Mouse (Mus musculus) midbrain, embryonic 10.5 days (tissue): ENCODE measurements around the gene Brat1. TPM values are rescaled to one million over a fixed set of nuclear protein-coding genes. Genes with fewer than 3 reads are reported as not detected.

Experiments used
- DNase-seq: peaks from one replicate; pipeline ENCODE4 v3.0.0-alpha.2; 2017; ENCODE audit warnings: low spot score
- H3K27ac ChIP-seq: fragments of 300-500 bp; sonication (generic); replicated peaks from 2 replicates; pipeline ENCODE4 v1.5.1; 2016; ENCODE audit warnings: mild to moderate bottlenecking
- H3K27me3 ChIP-seq: fragments of 300-500 bp; sonication (generic); 2 replicates; pipeline ENCODE4 v1.6.1; 2016; ENCODE audit warnings: low read depth, mild to moderate bottlenecking; ENCODE audit not compliant: poor library complexity, severe bottlenecking
- H3K36me3 ChIP-seq: fragments of 300-500 bp; sonication (generic); 2 replicates; pipeline ENCODE4 v1.6.1; 2016; ENCODE audit warnings: mild to moderate bottlenecking, moderate library complexity
- H3K4me1 ChIP-seq: fragments of 300-500 bp; sonication (generic); 2 replicates; pipeline ENCODE4 v1.6.1; 2016
- H3K4me3 ChIP-seq: fragments of 300-500 bp; sonication (generic); 2 replicates; pipeline ENCODE4 v1.5.1; 2016; ENCODE audit warnings: mild to moderate bottlenecking, moderate library complexity
- H3K9me3 ChIP-seq: fragments of 300-500 bp; sonication (generic); replicated peaks from 2 replicates; pipeline ENCODE4 v1.6.1; 2016; ENCODE audit warnings: mild to moderate bottlenecking
- WGBS: fragments of 180-500 bp; shearing (Covaris S2); methylation state at CpG from one replicate; pipeline ENCODE4 v1.1.7; 2016; 5-methylcytosine and 5-hydroxymethylcytosine counted together
- polyA plus RNA-seq: library from polyadenylated mRNA; unstranded; fragments of >200 nt; fragmentation: Nextera tagmentation; extraction: Ambion mirVana; gene quantifications from 2 replicates; pipeline ENCODE4 v1.2.1, GENCODE M21; 2016

Brat1 gene
- polyA plus RNA-seq, 1 experiment from 2014 or later = 22.3 TPM

DNA sequence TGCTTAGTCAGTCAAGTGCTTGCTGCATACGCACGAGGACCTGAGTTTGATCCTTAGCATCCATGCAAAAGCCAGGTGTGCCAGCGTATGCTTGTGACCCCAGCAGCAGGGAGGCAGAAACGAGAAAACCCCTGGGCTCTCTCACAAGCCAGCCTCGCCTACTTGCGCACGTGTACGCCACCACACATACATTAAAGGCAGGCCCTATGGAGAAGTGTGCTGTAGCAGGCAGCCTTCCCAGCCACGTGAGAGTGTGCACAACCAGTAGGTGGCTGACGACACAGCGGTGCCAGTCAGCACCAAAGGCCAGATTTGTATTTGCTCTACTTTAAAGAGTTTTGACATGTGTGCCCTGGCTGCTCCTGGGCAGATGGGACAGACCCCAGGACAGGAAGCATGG is 29.2 kb upstream of the Brat1 start:
- no peaks in the 10 kb centered on the region for H3K9me3 ChIP-seq
- no peaks in the 10 kb centered on the region for H3K4me1 ChIP-seq

DNA sequence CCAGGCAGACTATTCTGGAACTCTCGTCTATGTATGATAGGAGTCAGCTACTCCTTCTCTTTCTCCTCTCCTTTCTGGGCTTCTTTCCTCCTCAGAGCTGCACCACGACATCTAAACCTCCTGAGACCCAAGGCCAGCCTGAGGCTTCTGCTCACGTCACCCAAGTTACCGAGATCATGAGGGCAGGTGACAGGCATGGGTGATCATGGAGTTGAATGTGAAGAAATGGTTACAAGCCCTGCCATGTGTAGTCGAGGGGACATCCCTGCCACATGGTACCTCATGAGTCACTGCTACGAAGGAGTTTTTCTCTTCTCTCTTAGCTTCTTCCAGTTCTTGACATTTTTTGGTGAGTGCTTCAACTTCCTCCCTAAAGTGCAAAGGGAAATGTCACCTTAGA is 27.7 kb upstream of the Brat1 start:
- 91% methylated on average over 6 of the region's 6 CpGs for WGBS
- Histone ChIP-seq H3K36me3 (peaks cover 92% of the 10 kb centered on the region), H3K4me1 (no peaks in the 10 kb centered on the region), H3K27me3 (no peaks in the 10 kb centered on the region), H3K4me3 (no peak overlapping the region), H3K9me3 (no peaks in the 10 kb centered on the region), H3K27ac (no peak overlapping the region)
- DNase-seq = no peak

More for the DNA sequence above, 29.2 kb upstream of the Brat1 start:
- peaks cover 93% of the 10 kb centered on the region for H3K36me3 ChIP-seq
- 88% methylated on average over 11 of the region's 11 CpGs for WGBS
- H3K27me3 ChIP-seq = no peaks in the 10 kb centered on the region
- H3K4me3 ChIP-seq = no peak overlapping the region
- no peak overlapping the region for H3K27ac ChIP-seq
- no peak for DNase-seq

DNA sequence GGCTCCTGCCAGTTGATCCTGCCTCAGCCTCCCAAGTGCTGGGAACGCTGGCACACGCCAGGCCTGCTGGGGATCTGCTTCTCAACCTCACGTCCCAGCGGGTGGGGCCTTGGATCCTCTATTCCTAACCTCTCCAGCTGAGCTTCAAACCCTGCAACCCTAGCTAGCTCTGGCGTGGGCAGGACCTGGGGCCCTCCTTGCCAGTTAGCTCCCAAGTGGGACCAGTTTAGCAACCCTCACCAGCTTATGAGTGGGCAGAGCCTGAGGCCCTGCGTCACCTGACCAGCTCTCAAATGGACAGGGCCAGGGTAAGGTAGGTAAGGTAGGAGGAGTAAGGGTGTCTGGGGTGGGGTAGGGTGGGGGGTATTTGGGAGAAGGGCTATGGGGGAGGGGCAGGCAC is 24.8 kb upstream of the Brat1 start:
- H3K27me3 ChIP-seq = no peaks in the 10 kb centered on the region
- 88% methylated on average over 6 of the region's 6 CpGs for WGBS
- peaks cover 84% of the 10 kb centered on the region for H3K36me3 ChIP-seq
- no peaks in the 10 kb centered on the region for H3K4me1 ChIP-seq
- DNase-seq = no peak
- H3K9me3 ChIP-seq = no peaks in the 10 kb centered on the region
- no peak overlapping the region for H3K27ac ChIP-seq
- no peak overlapping the region for H3K4me3 ChIP-seq

DNA sequence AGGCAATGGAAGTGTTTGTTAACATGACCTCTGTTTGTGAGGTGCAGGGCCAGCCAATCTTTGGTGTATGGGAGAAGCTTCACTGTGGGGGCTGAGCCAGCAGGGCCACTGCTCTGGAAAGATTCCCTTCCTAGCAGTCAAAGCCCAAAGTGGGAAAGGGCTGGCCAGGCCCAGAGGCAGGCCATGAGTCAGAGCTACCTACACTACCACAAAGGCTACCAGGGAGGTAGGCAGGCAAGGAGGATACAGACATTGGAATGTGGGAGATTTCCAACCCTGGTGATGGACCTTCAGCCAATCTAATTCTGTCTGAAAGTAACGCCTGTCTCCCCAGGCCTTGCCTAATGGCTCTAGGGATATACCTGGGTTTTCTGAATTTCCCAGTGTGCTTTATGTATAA is 23.9 kb upstream of the Brat1 start:
- WGBS = 91% methylated on average over 1 of the region's 1 CpGs
- no peaks in the 10 kb centered on the region for H3K9me3 ChIP-seq
- no peak overlapping the region for H3K27ac ChIP-seq
- H3K4me3 ChIP-seq = no peak overlapping the region
- no peaks in the 10 kb centered on the region for H3K4me1 ChIP-seq
- DNase-seq = no peak
- H3K27me3 ChIP-seq = no peaks in the 10 kb centered on the region
- H3K36me3 ChIP-seq = peaks cover 80% of the 10 kb centered on the region

DNA sequence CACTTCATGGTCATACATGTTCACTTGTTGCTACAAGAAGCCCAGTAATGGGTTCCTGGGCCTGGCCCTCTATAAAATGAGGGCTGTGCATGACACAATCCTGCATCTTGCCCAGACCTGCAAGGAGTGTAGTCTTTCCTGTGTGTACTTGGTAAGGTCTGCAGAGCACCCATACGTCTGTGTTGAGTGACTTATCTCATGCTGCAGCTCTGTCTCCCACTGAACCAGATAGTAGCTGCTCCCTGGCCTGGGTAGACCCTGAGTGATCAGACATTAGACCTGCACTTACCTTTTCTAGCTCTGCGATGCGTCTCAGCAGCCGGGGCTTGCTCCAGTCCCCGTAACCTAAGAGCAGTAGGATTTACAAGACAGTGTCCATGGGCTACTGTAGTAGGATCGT is 22.7 kb upstream of the Brat1 start:
- Histone ChIP-seq H3K27ac (no peak overlapping the region), H3K36me3 (peaks cover 80% of the 10 kb centered on the region), H3K4me3 (no peak overlapping the region), H3K27me3 (no peaks in the 10 kb centered on the region), H3K4me1 (no peaks in the 10 kb centered on the region), H3K9me3 (no peaks in the 10 kb centered on the region)
- DNase-seq = no peak
- WGBS = 94% methylated on average over 6 of the region's 6 CpGs

DNA sequence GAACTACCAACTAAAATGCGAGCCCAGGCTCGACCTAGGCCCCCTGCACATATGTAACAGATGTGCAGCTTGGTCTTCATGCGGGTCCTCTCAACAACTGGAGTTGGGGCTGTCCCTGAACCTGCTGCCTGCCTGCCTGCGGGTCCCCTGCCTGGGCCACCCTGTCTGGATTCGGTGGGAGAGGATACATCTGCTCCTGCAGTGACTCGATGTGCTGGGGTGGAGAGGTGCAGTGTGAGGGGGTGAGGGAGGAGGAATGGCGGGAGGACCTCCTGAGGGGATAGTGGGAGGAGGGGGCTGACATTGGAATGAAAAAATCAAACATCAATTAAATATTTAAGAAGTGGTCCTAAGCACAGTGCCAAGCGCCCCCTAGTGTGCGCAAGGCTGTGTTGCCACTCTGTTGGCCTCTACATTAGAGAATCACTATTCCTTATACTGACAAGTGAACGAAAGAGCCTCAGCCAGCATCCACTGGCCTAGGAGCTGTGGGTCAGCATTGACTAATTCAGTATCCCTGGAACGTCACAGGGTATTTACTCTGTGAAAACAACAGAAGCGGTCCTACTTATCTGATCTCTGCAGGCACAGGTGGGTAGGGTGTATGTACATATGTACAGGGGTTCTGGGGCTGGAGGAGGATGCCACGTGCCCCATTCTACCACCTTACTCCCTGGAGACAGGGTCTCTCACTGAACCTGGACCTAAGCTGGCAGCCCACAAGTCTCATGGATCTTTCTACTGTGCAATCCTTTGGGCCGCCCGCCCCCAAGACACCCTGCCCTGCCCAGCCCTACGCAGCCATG is 20.3 kb upstream of the Brat1 start:
- Histone ChIP-seq H3K9me3 (no peaks in the 10 kb centered on the region), H3K4me3 (no peak overlapping the region), H3K36me3 (peaks cover 80% of the 10 kb centered on the region), H3K4me1 (no peaks in the 10 kb centered on the region), H3K27me3 (no peaks in the 10 kb centered on the region), H3K27ac (no peak overlapping the region)
- peak; percentile 44 for DNase-seq
- WGBS = 66% methylated on average over 16 of the region's 16 CpGs

DNA sequence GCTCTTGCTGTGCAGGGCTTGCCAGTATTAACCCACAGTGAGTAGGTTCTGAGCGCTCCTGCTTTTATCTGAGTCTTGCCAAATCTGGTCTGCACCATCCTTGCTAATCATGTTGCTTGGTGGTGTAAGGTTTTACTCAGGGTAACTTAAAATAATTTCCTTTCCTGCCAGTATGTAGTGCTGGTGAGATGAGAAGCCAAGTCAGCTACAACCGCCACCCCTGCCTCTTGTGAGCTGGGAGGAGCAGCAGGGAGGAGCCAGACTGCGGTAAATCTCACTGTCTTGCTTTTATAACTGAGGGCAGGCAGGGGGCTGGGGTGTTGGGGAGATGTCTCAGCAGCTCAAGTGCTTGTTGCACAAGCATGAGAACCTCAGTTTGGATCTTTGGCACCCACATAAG is 16.4 kb upstream of the Brat1 start:
- no peaks in the 10 kb centered on the region for H3K9me3 ChIP-seq
- 85% methylated on average over 3 of the region's 3 CpGs for WGBS
- no peak overlapping the region for H3K27ac ChIP-seq
- no peaks in the 10 kb centered on the region for H3K27me3 ChIP-seq
- H3K4me3 ChIP-seq = no peak overlapping the region
- peaks cover 82% of the 10 kb centered on the region for H3K36me3 ChIP-seq
- no peaks in the 10 kb centered on the region for H3K4me1 ChIP-seq
- no peak for DNase-seq

DNA sequence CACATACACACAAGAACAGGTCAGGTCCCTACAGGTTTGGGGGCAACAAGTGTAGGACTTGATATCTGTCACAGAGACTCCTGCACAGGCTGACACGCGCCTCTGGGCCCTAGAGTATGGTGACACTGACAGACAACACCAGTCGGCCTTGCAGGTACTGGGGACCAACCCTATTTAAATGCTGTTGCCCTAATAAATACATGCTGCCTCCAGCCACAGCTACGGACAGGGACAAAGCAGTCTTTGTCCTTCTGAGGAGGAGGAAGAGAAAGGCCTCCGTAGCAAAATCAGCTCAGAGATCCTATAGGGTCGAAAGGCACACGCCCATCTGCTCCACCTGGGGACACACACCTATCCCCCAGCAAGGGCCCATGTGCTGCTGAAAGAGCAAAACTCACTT is 8.8 kb upstream of the Brat1 start:
- H3K9me3 ChIP-seq = no peaks in the 10 kb centered on the region
- 90% methylated on average over 7 of the region's 7 CpGs for whole genome bisulfite sequencing
- no peak overlapping the region for H3K27ac ChIP-seq
- H3K4me1 ChIP-seq = peaks cover 23% of the 10 kb centered on the region
- H3K4me3 ChIP-seq = no peak overlapping the region
- no peaks in the 10 kb centered on the region for H3K27me3 ChIP-seq
- H3K36me3 ChIP-seq = peaks cover 82% of the 10 kb centered on the region
- DNase-seq = no peak

DNA sequence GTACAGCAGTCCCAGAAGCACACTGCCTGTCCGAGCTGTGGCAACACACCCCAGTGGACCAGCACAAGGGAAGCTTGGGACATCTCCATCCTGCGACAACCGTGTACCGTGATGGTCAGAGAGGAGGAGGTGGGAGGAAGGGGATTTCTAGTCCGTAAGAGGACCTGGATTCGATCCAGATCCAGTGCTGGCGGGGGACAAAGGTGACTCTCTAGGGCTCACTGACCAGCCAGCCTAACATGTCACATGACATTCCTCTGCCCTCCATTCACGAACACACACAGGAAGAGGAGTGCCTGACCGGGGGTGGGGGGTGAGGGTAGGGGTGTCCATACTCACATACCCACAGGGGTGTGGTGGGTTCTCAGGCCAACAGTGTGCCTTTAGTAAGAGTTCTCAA is 5.0 kb upstream of the Brat1 start:
- 91% methylated on average over 9 of the region's 9 CpGs for WGBS
- Histone ChIP-seq H3K27me3 (no peaks in the 10 kb centered on the region), H3K9me3 (no peaks in the 10 kb centered on the region), H3K4me1 (peaks cover 51% of the 10 kb centered on the region), H3K27ac (no peak overlapping the region), H3K4me3 (no peak overlapping the region), H3K36me3 (peaks cover 47% of the 10 kb centered on the region)
- DNase-seq = no peak

DNA sequence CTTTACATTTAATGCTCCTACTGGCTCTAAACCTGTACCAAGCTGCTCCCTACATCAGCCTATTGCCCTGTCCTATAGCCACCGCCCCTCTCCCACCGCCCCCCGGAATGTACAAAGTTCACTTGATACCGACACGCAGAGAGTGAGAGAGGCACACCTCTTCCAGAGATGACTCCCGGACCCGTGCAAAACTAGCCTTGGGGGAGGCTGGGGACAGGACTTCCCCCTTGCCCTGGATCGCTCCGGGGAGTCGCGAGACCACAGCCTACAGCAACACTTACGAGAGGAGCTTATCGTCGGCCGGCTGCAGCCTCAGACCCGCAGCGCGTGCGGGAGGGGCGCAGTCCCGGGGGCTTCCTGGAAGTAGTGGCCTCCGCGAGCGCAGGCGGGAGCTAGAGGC is 3.1 kb upstream of the Brat1 start:
- Histone ChIP-seq H3K27ac (peak overlapping the region; percentile 94), H3K4me3 (peak overlapping the region; percentile 85), H3K9me3 (no peaks in the 10 kb centered on the region), H3K4me1 (peaks cover 64% of the 10 kb centered on the region), H3K27me3 (no peaks in the 10 kb centered on the region), H3K36me3 (peaks cover 32% of the 10 kb centered on the region)
- no peak for DNase-seq
- 0% methylated on average over 25 of the region's 25 CpGs for WGBS

DNA sequence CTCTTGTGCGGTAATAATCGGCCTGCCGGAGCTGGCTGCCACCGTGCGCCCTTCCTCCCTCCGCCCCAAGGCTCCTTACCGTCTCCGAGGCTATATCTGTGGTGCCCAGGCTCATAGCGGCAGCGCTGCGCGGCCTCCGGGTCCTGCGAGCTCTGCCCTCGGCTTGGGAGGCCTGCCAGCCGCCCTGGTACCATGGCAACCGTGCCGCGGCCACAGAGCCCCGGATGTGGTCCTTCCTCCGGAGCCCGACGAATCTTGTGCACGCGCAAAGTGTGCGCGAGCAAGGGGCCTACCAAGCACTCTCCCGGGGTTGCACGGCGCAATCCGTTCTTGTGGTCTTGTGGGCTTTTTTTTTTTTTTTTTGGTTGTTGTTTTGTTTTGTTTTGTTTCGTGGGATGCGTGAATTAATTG is 2.7 kb upstream of the Brat1 start, which contains the start of gene Iqce:
Gene Iqce, minus strand, starts transcription at position 276 of the 411 bp plus-strand sequence.
- H3K4me1 ChIP-seq = peaks cover 64% of the 10 kb centered on the region
- under 1% methylated on average over 33 of the region's 33 CpGs for WGBS
- DNase-seq = peak; percentile 96

DNA sequence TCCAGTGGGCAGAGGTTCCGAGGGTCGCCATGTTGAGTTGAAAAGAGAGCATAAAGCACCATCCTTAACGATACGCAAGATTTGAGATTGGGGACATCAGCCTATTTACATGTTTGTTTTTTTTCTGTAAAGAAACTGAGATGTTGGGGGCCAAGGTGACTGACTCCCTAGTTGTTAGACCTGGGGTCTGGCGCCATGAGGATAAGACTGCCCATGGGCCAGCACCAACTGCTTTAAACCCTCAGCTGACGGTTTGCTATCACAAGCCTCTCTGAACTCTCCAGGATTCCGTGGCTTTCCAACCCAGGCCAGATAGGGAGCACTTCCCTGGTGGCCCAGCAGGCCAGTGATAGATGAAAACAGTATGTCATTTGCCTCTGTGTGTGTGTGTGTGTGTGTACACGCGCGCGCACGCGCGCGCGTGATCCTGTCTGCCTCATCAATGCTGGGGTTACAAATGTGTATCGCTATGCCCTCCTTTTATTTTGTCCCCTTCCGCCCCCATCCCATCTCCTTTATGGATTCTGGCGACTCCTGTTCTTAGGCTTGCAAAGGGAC is 2.1 kb upstream of the Brat1 start:
- peak; percentile 24 for DNase-seq
- peak overlapping the region; percentile 85 for H3K4me3 ChIP-seq
- H3K36me3 ChIP-seq = peaks cover 30% of the 10 kb centered on the region
- H3K9me3 ChIP-seq = no peaks in the 10 kb centered on the region
- H3K27ac ChIP-seq = peak overlapping the region; percentile 94
- WGBS = 69% methylated on average over 19 of the region's 19 CpGs
- no peaks in the 10 kb centered on the region for H3K27me3 ChIP-seq
- H3K4me1 ChIP-seq = peaks cover 58% of the 10 kb centered on the region

More for the DNA sequence above, 2.7 kb upstream of the Brat1 start, which contains the start of gene Iqce:
- Histone ChIP-seq H3K27me3 (no peaks in the 10 kb centered on the region), H3K27ac (peak within 1 kb of the TSS; percentile 94), H3K4me3 (peak within 1 kb of the TSS; percentile 85), H3K9me3 (no peaks in the 10 kb centered on the region), H3K36me3 (peaks cover 30% of the 10 kb centered on the region)
